Mouse (Mus musculus) frontal cortex, postnatal 14 days (tissue): ENCODE measurements around the gene Itprip.

ENCODE experiments used
- DNase-seq, 2 experiments: peaks; one replicate each; pipeline ENCODE4 v3.0.0; 2022; ENCODE audit warnings: low spot score in 2 of 2

Itprip gene

GRCm38 (mm10) chr19:47919126-47919965, at the start of gene Itprip, which contains the start of gene Cfap43:
Gene Itprip, minus strand, starts transcription at chr19:47919299.
Gene Cfap43, minus strand, starts transcription at chr19:47919287.
- peak; percentile 39 to 58 for DNase-seq

- no peak for DNase-seq
Observed at GRCm38 (mm10) chr19:47958181-47958580, 39.1 kb upstream of the Itprip start.

GRCm38 (mm10) chr19:47953169-47953568, 34.1 kb upstream of the Itprip start:
- no peak for DNase-seq

GRCm38 (mm10) chr19:47950946-47951345, 31.8 kb upstream of the Itprip start:
- no peak for DNase-seq

- no peak for DNase-seq
Observed at GRCm38 (mm10) chr19:47946821-47947465, 27.8 kb upstream of the Itprip start.

- no peak for DNase-seq
Observed at GRCm38 (mm10) chr19:47939361-47939760, 20.3 kb upstream of the Itprip start.

- DNase-seq = peak; percentile 23 to 39
Observed at GRCm38 (mm10) chr19:47937443-47938406, 18.6 kb upstream of the Itprip start, which contains the start of gene Cfap58. Gene Cfap58, plus strand, starts transcription at chr19:47937675.

- no peak for DNase-seq
Observed at GRCm38 (mm10) chr19:47936938-47937337, 17.8 kb upstream of the Itprip start.

- DNase-seq = no peak
Observed at GRCm38 (mm10) chr19:47936490-47936889, 17.4 kb upstream of the Itprip start.

- no peak for DNase-seq
Observed at GRCm38 (mm10) chr19:47935530-47935929, 16.4 kb upstream of the Itprip start.

- DNase-seq = no peak
Observed at GRCm38 (mm10) chr19:47934636-47935238, 15.6 kb upstream of the Itprip start.

- DNase-seq = no peak
Observed at GRCm38 (mm10) chr19:47934146-47934545, 15.0 kb upstream of the Itprip start.

- no peak for DNase-seq
Observed at GRCm38 (mm10) chr19:47931982-47932638, 13.0 kb upstream of the Itprip start.

GRCm38 (mm10) chr19:47929043-47929442, 9.9 kb upstream of the Itprip start:
- DNase-seq = no peak

- no peak for DNase-seq
Observed at GRCm38 (mm10) chr19:47927032-47927431, 7.9 kb upstream of the Itprip start.

GRCm38 (mm10) chr19:47925819-47926218, 6.7 kb upstream of the Itprip start:
- no peak for DNase-seq

- no peak for DNase-seq
Observed at GRCm38 (mm10) chr19:47919966-47920375, 872 bp upstream of the Itprip start.

- no peak for DNase-seq
Observed at GRCm38 (mm10) chr19:47918455-47919101, 521 bp downstream of the Itprip start.

- DNase-seq = no peak
Observed at GRCm38 (mm10) chr19:47918016-47918415, 1.1 kb downstream of the Itprip start.

GRCm38 (mm10) chr19:47917396-47917795, 1.7 kb downstream of the Itprip start:
- no peak for DNase-seq
